Mouse (Mus musculus): Measurements from ENCODE around the gene Zfr. TPM values are rescaled to one million over a fixed set of nuclear protein-coding genes. Genes with fewer than 3 reads are reported as not detected.
"Not testable (repeated sequence)": the region's sequence is repeated elsewhere in the genome, so short reads cannot be mapped to it uniquely, and the experiment has no call there.

Zfr gene
- total and polyA plus RNA-seq, 2 experiments: 34.2 to 46.2 TPM

DNA sequence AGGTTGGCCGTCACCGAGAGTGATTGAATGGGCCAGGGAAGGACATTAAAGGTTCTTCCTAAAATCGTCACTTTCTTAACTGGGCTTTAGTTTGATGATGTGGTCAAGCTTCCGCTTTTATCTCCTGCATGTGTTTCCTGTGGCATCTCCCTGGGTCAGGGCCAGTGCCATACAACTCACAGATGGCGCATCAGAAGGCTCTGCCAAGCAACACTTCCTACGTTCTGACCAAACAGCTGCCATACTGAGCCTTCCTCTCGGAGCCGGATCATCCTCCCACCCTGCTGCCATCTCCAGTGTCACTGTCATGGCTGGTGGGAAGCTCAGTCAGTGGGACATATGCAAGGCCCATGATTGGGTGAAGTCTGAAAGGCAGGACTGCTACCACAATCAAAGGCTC lies 93.9 kb downstream of the Zfr start:
- DNase-seq (ENCODE audit: extremely low read depth, low read depth, low spot score): no peak
- Histone ChIP-seq H3K4me1 (ENCODE audit: control insufficient read depth, insufficient read depth, low read length) (peaks cover 16% of the 10 kb centered on the region), H3K36me3 (ENCODE audit: control insufficient read depth, insufficient read depth, low read length) (no peaks in the 10 kb centered on the region), H3K79me2 (ENCODE audit: control insufficient read depth, insufficient read depth, low read length) (peaks cover 60% of the 10 kb centered on the region), H3K9ac (ENCODE audit: low read depth, low read length) (no peak overlapping the region), H3K27me3 (ENCODE audit: control insufficient read depth, insufficient read depth, low read length) (no peaks in the 10 kb centered on the region), H3K27ac (replicated peaks; ENCODE audit: insufficient read depth, low read depth, low read length) (no peak overlapping the region), H3K4me3 (ENCODE audit: insufficient read depth, low read depth, low read length) (no peak overlapping the region)
- WGBS: 70% methylated on average over 8 of the region's 8 CpGs
- TF ChIP-seq POLR2A (IDR thresholded peaks at IDR 0.05; ENCODE audit: extremely low read depth, insufficient read depth, low read length): no peak
- no peak for TF ChIP-seq CTCF (IDR thresholded peaks at IDR 0.05; ENCODE audit: low read depth, low read length)

DNA sequence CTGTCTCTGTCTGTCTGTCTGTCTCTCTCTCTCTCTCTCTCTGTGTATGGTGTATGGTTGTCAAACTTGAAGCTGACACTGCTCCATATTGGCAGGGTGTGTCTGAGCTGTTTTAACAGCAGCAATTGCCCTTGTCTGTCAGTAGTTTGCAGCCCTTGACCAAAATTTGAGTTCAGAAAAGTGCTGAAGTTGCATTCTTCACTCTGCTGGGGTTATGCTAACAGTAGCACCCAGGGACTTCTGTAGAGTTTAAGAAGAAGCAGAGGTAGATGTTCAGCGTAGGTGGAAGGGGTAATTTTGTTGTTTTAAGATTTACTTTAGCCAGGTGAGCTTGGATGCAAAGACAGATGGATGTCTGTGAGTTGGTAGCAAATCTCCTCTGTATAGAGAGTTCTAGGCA lies 94.6 kb downstream of the Zfr start:
- WGBS: 77% methylated on average over 1 of the region's 1 CpGs
- TF ChIP-seq CTCF (IDR thresholded peaks at IDR 0.05; ENCODE audit: low read depth, low read length) (no peak), POLR2A (IDR thresholded peaks at IDR 0.05; ENCODE audit: extremely low read depth, insufficient read depth, low read length) (no peak)

DNA sequence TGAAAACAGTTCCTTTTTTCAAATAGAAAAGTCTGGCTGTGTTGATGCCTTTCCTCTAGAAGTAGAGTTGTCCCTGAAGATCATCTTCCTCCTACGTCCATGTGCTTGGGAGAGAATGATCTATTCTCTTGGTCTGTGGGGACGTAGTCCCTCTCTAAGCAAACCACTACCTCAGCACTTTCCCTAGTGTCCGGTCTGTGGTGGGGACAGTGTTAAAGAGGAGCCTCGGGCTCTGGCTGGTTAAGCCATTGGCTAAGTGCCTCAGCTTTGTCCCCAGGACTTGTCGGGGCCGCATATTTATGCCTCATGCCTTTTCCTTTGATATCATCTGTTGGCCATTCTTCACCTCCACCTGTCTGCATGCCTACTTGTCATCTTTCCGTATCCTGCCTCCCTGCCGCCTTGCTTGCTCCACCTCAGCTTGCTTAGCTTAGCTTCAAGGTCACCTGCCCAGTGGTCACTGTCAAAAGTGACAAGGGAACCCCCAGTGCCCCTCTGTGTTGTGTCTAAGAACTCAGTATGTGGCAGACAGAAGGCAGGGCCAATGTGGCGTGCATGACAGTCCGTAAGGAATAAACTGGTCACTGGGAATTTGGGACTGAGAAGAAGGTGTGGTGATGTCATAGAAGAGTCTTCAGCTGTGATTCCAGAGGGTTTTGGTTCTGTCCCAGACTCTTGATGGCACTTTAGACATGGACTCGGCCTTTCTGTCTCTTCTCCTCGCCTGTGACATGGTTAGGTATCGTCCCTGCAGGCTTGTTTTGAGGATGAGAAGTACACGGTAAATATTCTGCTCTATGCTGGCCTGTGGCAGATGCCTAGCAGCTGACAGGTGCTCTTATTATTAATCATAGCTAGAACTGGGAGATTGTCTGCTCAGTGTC lies 97.1 kb downstream of the Zfr start:
- Histone ChIP-seq H3K27me3 (ENCODE audit: control insufficient read depth, insufficient read depth, low read length) (no peaks in the 10 kb centered on the region), H3K4me3 (ENCODE audit: insufficient read depth, low read depth, low read length) (no peak overlapping the region), H3K27ac (replicated peaks; ENCODE audit: insufficient read depth, low read depth, low read length) (no peak overlapping the region), H3K9ac (ENCODE audit: low read depth, low read length) (no peak overlapping the region), H3K79me2 (ENCODE audit: control insufficient read depth, insufficient read depth, low read length) (peaks cover 59% of the 10 kb centered on the region; the same call in 1 of the 2 replicates), H3K4me1 (ENCODE audit: control insufficient read depth, insufficient read depth, low read length) (peaks cover 2% of the 10 kb centered on the region), H3K36me3 (ENCODE audit: control insufficient read depth, insufficient read depth, low read length) (no peaks in the 10 kb centered on the region)
- WGBS: 86% methylated on average over 14 of the region's 14 CpGs
- no peak for TF ChIP-seq CTCF (IDR thresholded peaks at IDR 0.05; ENCODE audit: low read depth, low read length)
- no peak for TF ChIP-seq POLR2A (IDR thresholded peaks at IDR 0.05; ENCODE audit: extremely low read depth, insufficient read depth, low read length)
- DNase-seq (ENCODE audit: extremely low read depth, low read depth, low spot score): no peak

More for the DNA sequence above, 94.6 kb downstream of the Zfr start:
- no peak overlapping the region for H3K27ac ChIP-seq (replicated peaks; ENCODE audit: insufficient read depth, low read depth, low read length)
- H3K27me3 ChIP-seq (ENCODE audit: control insufficient read depth, insufficient read depth, low read length): no peaks in the 10 kb centered on the region
- DNase-seq (ENCODE audit: extremely low read depth, low read depth, low spot score): no peak
- no peak overlapping the region for H3K9ac ChIP-seq (ENCODE audit: low read depth, low read length)
- no peak overlapping the region for H3K4me3 ChIP-seq (ENCODE audit: insufficient read depth, low read depth, low read length)
- H3K79me2 ChIP-seq (ENCODE audit: control insufficient read depth, insufficient read depth, low read length): peaks cover 64% of the 10 kb centered on the region
- H3K36me3 ChIP-seq (ENCODE audit: control insufficient read depth, insufficient read depth, low read length): no peaks in the 10 kb centered on the region
- H3K4me1 ChIP-seq (ENCODE audit: control insufficient read depth, insufficient read depth, low read length): peaks cover 9% of the 10 kb centered on the region

DNA sequence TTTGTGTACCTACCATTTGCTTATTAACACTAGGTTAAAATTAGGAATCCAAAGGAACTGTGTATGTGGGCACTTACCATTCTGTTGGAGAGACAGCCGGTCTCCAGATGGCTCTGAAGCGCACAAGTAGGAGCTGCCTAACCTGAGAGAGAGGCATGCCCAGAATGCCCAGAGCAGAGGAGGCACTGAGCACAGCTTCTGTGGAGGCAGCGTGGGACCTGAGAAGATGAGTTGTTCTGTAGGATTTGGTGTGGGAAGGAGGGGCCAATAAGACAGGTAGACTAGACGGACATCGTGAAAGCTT lies 97.7 kb downstream of the Zfr start:
- DNase-seq (ENCODE audit: extremely low read depth, low read depth, low spot score): no peak
- Histone ChIP-seq H3K27me3 (ENCODE audit: control insufficient read depth, insufficient read depth, low read length) (no peaks in the 10 kb centered on the region), H3K27ac (replicated peaks; ENCODE audit: insufficient read depth, low read depth, low read length) (no peak overlapping the region), H3K4me3 (ENCODE audit: insufficient read depth, low read depth, low read length) (no peak overlapping the region), H3K36me3 (ENCODE audit: control insufficient read depth, insufficient read depth, low read length) (no peaks in the 10 kb centered on the region), H3K4me1 (ENCODE audit: control insufficient read depth, insufficient read depth, low read length) (peaks cover 2% of the 10 kb centered on the region), H3K9ac (ENCODE audit: low read depth, low read length) (no peak overlapping the region), H3K79me2 (ENCODE audit: control insufficient read depth, insufficient read depth, low read length) (peaks cover 58% of the 10 kb centered on the region; the same call in 1 of the 2 replicates)
- WGBS: 92% methylated on average over 5 of the region's 5 CpGs
- TF ChIP-seq CTCF (IDR thresholded peaks at IDR 0.05; ENCODE audit: low read depth, low read length) (no peak), POLR2A (IDR thresholded peaks at IDR 0.05; ENCODE audit: extremely low read depth, insufficient read depth, low read length) (no peak)

DNA sequence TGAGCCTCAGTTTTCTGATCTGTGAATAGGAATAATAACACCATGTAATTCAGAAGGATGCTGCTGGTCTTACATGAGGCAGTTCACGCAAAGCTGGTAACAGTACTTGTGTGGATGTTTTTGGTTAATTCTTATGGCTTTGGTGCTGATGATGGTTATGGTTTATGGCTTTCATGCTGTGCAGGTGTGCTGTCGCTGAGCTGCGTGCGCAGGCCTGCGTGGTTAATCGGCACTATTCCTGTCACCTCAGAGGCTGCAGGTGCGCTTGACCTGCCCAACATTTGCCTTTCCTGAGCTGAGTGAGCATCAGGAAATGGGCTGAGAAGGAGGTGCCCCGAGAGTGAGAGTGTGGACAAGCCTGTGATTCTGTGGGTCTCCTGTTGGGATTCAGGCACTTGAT lies 98.5 kb downstream of the Zfr start:
- Histone ChIP-seq H3K79me2 (ENCODE audit: control insufficient read depth, insufficient read depth, low read length) (peaks cover 62% of the 10 kb centered on the region; the same call in 1 of the 2 replicates), H3K4me1 (ENCODE audit: control insufficient read depth, insufficient read depth, low read length) (peaks cover 2% of the 10 kb centered on the region), H3K27me3 (ENCODE audit: control insufficient read depth, insufficient read depth, low read length) (no peaks in the 10 kb centered on the region), H3K9ac (ENCODE audit: low read depth, low read length) (no peak overlapping the region), H3K4me3 (ENCODE audit: insufficient read depth, low read depth, low read length) (no peak overlapping the region), H3K27ac (replicated peaks; ENCODE audit: insufficient read depth, low read depth, low read length) (no peak overlapping the region), H3K36me3 (ENCODE audit: control insufficient read depth, insufficient read depth, low read length) (no peaks in the 10 kb centered on the region)
- 97% methylated on average over 8 of the region's 8 CpGs for WGBS
- DNase-seq (ENCODE audit: extremely low read depth, low read depth, low spot score): no peak
- TF ChIP-seq POLR2A (IDR thresholded peaks at IDR 0.05; ENCODE audit: extremely low read depth, insufficient read depth, low read length): no peak
- TF ChIP-seq CTCF (IDR thresholded peaks at IDR 0.05; ENCODE audit: low read depth, low read length): no peak

DNA sequence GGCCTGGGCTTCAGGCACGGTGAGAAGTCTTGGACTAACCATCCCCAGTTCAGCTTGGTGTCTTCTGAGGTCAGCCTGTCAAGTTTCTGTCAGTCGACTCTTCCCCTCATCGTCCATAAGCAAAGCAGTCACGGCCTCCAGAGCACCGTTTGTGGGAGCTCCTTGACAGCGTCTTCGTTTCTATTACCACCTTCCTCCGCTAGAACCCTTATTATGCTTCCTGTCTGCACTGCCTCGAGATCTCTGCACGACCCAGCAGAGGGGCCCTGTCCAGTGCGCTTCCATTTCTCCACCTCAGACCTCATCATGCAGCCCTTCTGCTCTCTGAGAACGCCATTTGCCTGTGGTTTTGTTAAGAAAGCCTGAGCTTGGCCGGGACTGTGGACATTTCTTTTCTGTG lies 99.2 kb downstream of the Zfr start:
- Histone ChIP-seq H3K27ac (replicated peaks; ENCODE audit: insufficient read depth, low read depth, low read length) (no peak overlapping the region), H3K9ac (ENCODE audit: low read depth, low read length) (no peak overlapping the region), H3K79me2 (ENCODE audit: control insufficient read depth, insufficient read depth, low read length) (peaks cover 61% of the 10 kb centered on the region; the same call in 1 of the 2 replicates), H3K36me3 (ENCODE audit: control insufficient read depth, insufficient read depth, low read length) (no peaks in the 10 kb centered on the region), H3K4me1 (ENCODE audit: control insufficient read depth, insufficient read depth, low read length) (peaks cover 4% of the 10 kb centered on the region), H3K4me3 (ENCODE audit: insufficient read depth, low read depth, low read length) (no peak overlapping the region), H3K27me3 (ENCODE audit: control insufficient read depth, insufficient read depth, low read length) (no peaks in the 10 kb centered on the region)
- TF ChIP-seq POLR2A (IDR thresholded peaks at IDR 0.05; ENCODE audit: extremely low read depth, insufficient read depth, low read length) (no peak), CTCF (IDR thresholded peaks at IDR 0.05; ENCODE audit: low read depth, low read length) (no peak)
- DNase-seq (ENCODE audit: extremely low read depth, low read depth, low spot score): no peak
- 83% methylated on average over 13 of the region's 13 CpGs for WGBS

DNA sequence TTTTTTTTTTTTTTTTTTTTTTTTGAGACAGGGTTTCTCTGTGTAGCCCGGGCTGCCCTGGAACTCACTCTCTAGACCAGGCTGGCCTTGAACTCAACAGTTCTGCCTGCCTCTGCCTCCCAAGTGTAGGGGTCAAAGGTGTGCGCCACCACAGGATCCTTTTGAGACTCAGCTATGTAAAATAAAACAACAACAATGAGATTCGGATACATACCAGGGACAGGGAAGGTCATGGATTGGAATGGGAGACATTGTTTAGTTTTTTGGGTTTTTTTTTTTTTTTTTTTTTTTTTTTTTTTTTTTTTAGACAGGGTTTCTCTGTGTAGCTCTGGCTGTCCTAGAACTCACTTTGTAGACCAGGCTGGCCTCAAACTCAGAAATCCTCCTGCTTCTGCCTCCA lies 99.7 kb downstream of the Zfr start:
- H3K79me2 ChIP-seq (ENCODE audit: control insufficient read depth, insufficient read depth, low read length): peaks cover 62% of the 10 kb centered on the region; the same call in 1 of the 2 replicates
- not testable (repeated sequence) for H3K36me3 ChIP-seq (ENCODE audit: control insufficient read depth, insufficient read depth, low read length); H3K27me3 ChIP-seq (ENCODE audit: control insufficient read depth, insufficient read depth, low read length); H3K9ac ChIP-seq (ENCODE audit: low read depth, low read length); H3K4me3 ChIP-seq (ENCODE audit: insufficient read depth, low read depth, low read length); DNase-seq (ENCODE audit: extremely low read depth, low read depth, low spot score); H3K4me1 ChIP-seq (ENCODE audit: control insufficient read depth, insufficient read depth, low read length); H3K27ac ChIP-seq (replicated peaks; ENCODE audit: insufficient read depth, low read depth, low read length)
- WGBS: 75% methylated on average over 3 of the region's 3 CpGs

All from liver, adult 2 months (tissue).